Mouse (Mus musculus): ENCODE data around the gene Rbm15b.

GRCm38 (mm10) chr9:106906597-106906996 lies 19.4 kb upstream of the Rbm15b start:
- TF ChIP-seq CTCF (IDR thresholded peaks at IDR 0.05; ENCODE audit: low read depth, low read length), result no peak
- no peak for TF ChIP-seq TAL1 (conservative IDR thresholded peaks at IDR 0.05; ENCODE audit: low read depth, low read length)
- no peak for TF ChIP-seq POLR2AphosphoS5 (IDR thresholded peaks at IDR 0.05; ENCODE audit: insufficient replicate concordance, low read depth, low read length)
- TF ChIP-seq GATA1 (IDR thresholded peaks at IDR 0.05; ENCODE audit: borderline replicate concordance, low read length), result no peak

Measured in G1E (cell line).